Mouse (Mus musculus) heart, adult 2 months (tissue): ENCODE results near the gene Chmp4b.

ENCODE experiments used
- CTCF ChIP-seq: fragments of 200-600 bp; IDR thresholded peaks from 2 replicates; pipeline ENCODE4 v1.8.1; 2022; ENCODE audit warnings: antibody characterized with exemption, mild to moderate bottlenecking, moderate library complexity
- EP300 ChIP-seq: fragments of 200-500 bp; IDR thresholded peaks from 2 replicates; pipeline ENCODE4 v1.6.1; 2011; ENCODE audit warnings: low read depth, low read length, control low read depth; ENCODE audit not compliant: insufficient read depth

DNA sequence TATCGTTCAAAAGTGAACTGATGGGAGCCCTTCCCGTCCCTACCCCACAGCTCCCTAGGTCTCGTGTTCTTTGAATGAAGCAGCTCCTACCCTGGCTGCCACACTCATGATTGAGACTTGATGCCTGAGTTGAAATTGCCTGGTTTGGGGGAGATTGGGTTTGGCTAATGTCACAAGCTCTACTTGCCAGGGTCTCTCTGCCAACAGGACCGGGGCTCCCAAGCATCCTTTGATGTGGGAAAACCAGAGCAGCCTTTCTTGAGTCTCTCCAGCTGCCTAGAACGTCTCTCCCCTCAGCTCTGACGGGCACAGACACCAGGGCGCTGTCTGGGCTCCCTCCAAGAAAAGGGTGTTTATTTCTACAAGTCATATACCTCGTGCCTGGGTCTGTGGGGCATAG, 44.2 kb downstream of the Chmp4b start:
- TF ChIP-seq CTCF (no peak), EP300 (no peak)
